Mouse (Mus musculus): Measurements from ENCODE around the gene Metap1d. TPM values are rescaled to one million over a fixed set of nuclear protein-coding genes. Genes with fewer than 3 reads are reported as not detected.

Metap1d gene
- total and polyA plus RNA-seq, 3 experiments, result 18.9 to 28.3 (median 21.5) TPM

- no peak overlapping the region for H3K27ac ChIP-seq (ENCODE audit: insufficient read depth, low read depth)
- TF ChIP-seq MYC (IDR thresholded peaks at IDR 0.05; ENCODE audit: low read depth, low read length) (no peak), KAT2A (IDR thresholded peaks at IDR 0.05; ENCODE audit: insufficient replicate concordance, low read length) (no peak)
- no peaks in the 10 kb centered on the region for H3K27me3 ChIP-seq (replicated peaks)
- peaks cover 0 to 26% of the 10 kb centered on the region in 2 experiments for H3K36me3 ChIP-seq (replicated peaks in 1 of 2; ENCODE audit: control insufficient read depth in 1 of 2, insufficient read depth in 1 of 2, low read length in 1 of 2)
- H3K9me3 ChIP-seq (replicated peaks; ENCODE audit: low read length), result no peaks in the 10 kb centered on the region
- H3K4me3 ChIP-seq (replicated peaks in 1 of 3; ENCODE audit: low read depth in 2 of 3, low read length in 2 of 3, poor library complexity in 1 of 3), result no peak overlapping the region
- no peaks in the 10 kb centered on the region for H3K4me1 ChIP-seq (ENCODE audit: control insufficient read depth in 1 of 2, insufficient read depth in 2 of 2)
- dilution Hi-C loops (cut with MboI; ENCODE audit: extremely low pct_ligation_motif_present, extremely low pct_unique_long_range_greater_than_20kb, low sequenced_read_pairs) (no loop called here), in situ Hi-C loops (cut with MboI; ENCODE audit: low pct_ligation_motif_present, low pct_unique_long_range_greater_than_20kb, low sequenced_read_pairs) (no loop called here)
- H3K79me2 ChIP-seq (replicated peaks; ENCODE audit: control insufficient read depth, extremely low read depth, insufficient read depth, poor library complexity, severe bottlenecking), result no peaks in the 10 kb centered on the region
- no peak overlapping the region for H3K9ac ChIP-seq (ENCODE audit: insufficient read depth, low read depth)
- H3K4me2 ChIP-seq (ENCODE audit: insufficient read depth, low read depth, poor library complexity, severe bottlenecking), result no peak overlapping the region
- DNase-seq (ENCODE audit: extremely low read depth), result no peak
Observed at GRCm38 (mm10) chr2:71471094-71471493, 18.0 kb downstream of the Metap1d start.

- in situ Hi-C loops (cut with MboI; ENCODE audit: low pct_ligation_motif_present, low pct_unique_long_range_greater_than_20kb, low sequenced_read_pairs), result no loop called here
Observed at GRCm38 (mm10) chr2:71473830-71474229, 20.8 kb downstream of the Metap1d start.

GRCm38 (mm10) chr2:71474345-71474744, 21.3 kb downstream of the Metap1d start:
- Histone ChIP-seq H3K79me2 (replicated peaks; ENCODE audit: control insufficient read depth, extremely low read depth, insufficient read depth, poor library complexity, severe bottlenecking) (0 out of 2 replicates have a peak, but pooled peaks cover 2% of the 10 kb centered on the region), H3K9ac (ENCODE audit: insufficient read depth, low read depth) (no peak overlapping the region), H3K4me2 (ENCODE audit: insufficient read depth, low read depth, poor library complexity, severe bottlenecking) (no peak overlapping the region), H3K4me1 (ENCODE audit: control insufficient read depth in 1 of 2, insufficient read depth in 2 of 2) (peaks cover 0 to under 1% of the 10 kb centered on the region in 2 experiments; a peak in 1 of 4 replicates), H3K27me3 (replicated peaks) (no peaks in the 10 kb centered on the region), H3K4me3 (replicated peaks in 1 of 3; ENCODE audit: low read depth in 2 of 3, low read length in 2 of 3, poor library complexity in 1 of 3) (no peak overlapping the region), H3K36me3 (replicated peaks in 1 of 2; ENCODE audit: control insufficient read depth in 1 of 2, insufficient read depth in 1 of 2, low read length in 1 of 2) (peaks cover 0 to 19% of the 10 kb centered on the region in 2 experiments), H3K27ac (ENCODE audit: insufficient read depth, low read depth) (no peak overlapping the region), H3K9me3 (replicated peaks; ENCODE audit: low read length) (peaks cover 5% of the 10 kb centered on the region)
- no peak for TF ChIP-seq E2F4 (IDR thresholded peaks at IDR 0.05; ENCODE audit: insufficient replicate concordance, low read depth, low read length)
- TF ChIP-seq CHD1 (IDR thresholded peaks at IDR 0.05; ENCODE audit: low read depth, low read length), result no peak
- TF ChIP-seq ZNF384 (IDR thresholded peaks at IDR 0.05; ENCODE audit: low read depth, low read length), result no peak
- TF ChIP-seq MAZ (IDR thresholded peaks at IDR 0.05; ENCODE audit: low read depth, low read length), result no peak
- TF ChIP-seq ZKSCAN1 (IDR thresholded peaks at IDR 0.05; ENCODE audit: borderline replicate concordance, low read depth, low read length), result no peak
- no peak for TF ChIP-seq ZC3H11A (IDR thresholded peaks at IDR 0.05; ENCODE audit: low read depth, low read length)
- TF ChIP-seq UBTF (IDR thresholded peaks at IDR 0.05; ENCODE audit: low read depth, low read length), result no peak
- no peak for TF ChIP-seq MAX (IDR thresholded peaks at IDR 0.05; ENCODE audit: low read length)
- no peak for TF ChIP-seq EP300 (IDR thresholded peaks at IDR 0.05; ENCODE audit: low read length)
- TF ChIP-seq HCFC1 (IDR thresholded peaks at IDR 0.05; ENCODE audit: low read depth, low read length), result no peak
- no peak for TF ChIP-seq CTCF (conservative IDR thresholded peaks at IDR 0.05 in 1 of 2, IDR thresholded peaks at IDR 0.05 in 1 of 2; ENCODE audit: low read depth in 2 of 2, low read length in 2 of 2)
- no peak for TF ChIP-seq POLR2A (IDR thresholded peaks at IDR 0.05; ENCODE audit: low read depth, low read length)
- dilution Hi-C loops (cut with MboI; ENCODE audit: extremely low pct_ligation_motif_present, extremely low pct_unique_long_range_greater_than_20kb, low sequenced_read_pairs), result no loop called here
- in situ Hi-C loops (cut with MboI; ENCODE audit: low pct_ligation_motif_present, low pct_unique_long_range_greater_than_20kb, low sequenced_read_pairs), result no loop called here
- no peak for DNase-seq (ENCODE audit: extremely low read depth)

More at GRCm38 (mm10) chr2:71473830-71474229, 20.8 kb downstream of the Metap1d start:
- Histone ChIP-seq H3K36me3 (replicated peaks in 1 of 2; ENCODE audit: control insufficient read depth in 1 of 2, insufficient read depth in 1 of 2, low read length in 1 of 2) (peaks cover 0 to 19% of the 10 kb centered on the region in 2 experiments), H3K4me1 (ENCODE audit: control insufficient read depth in 1 of 2, insufficient read depth in 2 of 2) (no peaks in the 10 kb centered on the region), H3K4me2 (ENCODE audit: insufficient read depth, low read depth, poor library complexity, severe bottlenecking) (no peak overlapping the region), H3K27me3 (replicated peaks) (no peaks in the 10 kb centered on the region), H3K79me2 (replicated peaks; ENCODE audit: control insufficient read depth, extremely low read depth, insufficient read depth, poor library complexity, severe bottlenecking) (no peaks in the 10 kb centered on the region), H3K27ac (ENCODE audit: insufficient read depth, low read depth) (no peak overlapping the region), H3K4me3 (replicated peaks in 1 of 3; ENCODE audit: low read depth in 2 of 3, low read length in 2 of 3, poor library complexity in 1 of 3) (no peak overlapping the region), H3K9me3 (replicated peaks; ENCODE audit: low read length) (peaks cover 5% of the 10 kb centered on the region), H3K9ac (ENCODE audit: insufficient read depth, low read depth) (no peak overlapping the region)
- dilution Hi-C loops (cut with MboI; ENCODE audit: extremely low pct_ligation_motif_present, extremely low pct_unique_long_range_greater_than_20kb, low sequenced_read_pairs), result no loop called here
- DNase-seq (ENCODE audit: extremely low read depth), result no peak
- TF ChIP-seq POLR2AphosphoS2 (IDR thresholded peaks at IDR 0.05; ENCODE audit: low read depth, low read length) (no peak), IRF4 (IDR thresholded peaks at IDR 0.05; ENCODE audit: low read depth, low read length) (no peak), CHD1 (IDR thresholded peaks at IDR 0.05; ENCODE audit: low read depth, low read length) (no peak), POLR2A (IDR thresholded peaks at IDR 0.05; ENCODE audit: low read depth, low read length) (no peak), MAX (IDR thresholded peaks at IDR 0.05; ENCODE audit: low read length) (no peak), CHD2 (IDR thresholded peaks at IDR 0.05; ENCODE audit: low read length) (no peak), ETS1 (conservative IDR thresholded peaks at IDR 0.05; ENCODE audit: low read depth, low read length) (no peak), USF2 (conservative IDR thresholded peaks at IDR 0.05; ENCODE audit: low read depth, low read length) (no peak), MXI1 (IDR thresholded peaks at IDR 0.05; ENCODE audit: low read depth, low read length) (no peak), ZNF384 (IDR thresholded peaks at IDR 0.05; ENCODE audit: low read depth, low read length) (no peak), MYC (IDR thresholded peaks at IDR 0.05; ENCODE audit: low read depth, low read length) (no peak), MEF2A (IDR thresholded peaks at IDR 0.05; ENCODE audit: borderline replicate concordance, low read depth, low read length) (no peak), NRF1 (IDR thresholded peaks at IDR 0.05; ENCODE audit: low read depth, low read length) (no peak), RCOR1 (conservative IDR thresholded peaks at IDR 0.05; ENCODE audit: low read depth, low read length) (no peak), KAT2A (IDR thresholded peaks at IDR 0.05; ENCODE audit: insufficient replicate concordance, low read length) (no peak), ZC3H11A (IDR thresholded peaks at IDR 0.05; ENCODE audit: low read depth, low read length) (no peak)

All from CH12.LX (cell line).